Mouse (Mus musculus): ENCODE measurements around the gene Ccdc38.

The Ccdc38 gene

DNA sequence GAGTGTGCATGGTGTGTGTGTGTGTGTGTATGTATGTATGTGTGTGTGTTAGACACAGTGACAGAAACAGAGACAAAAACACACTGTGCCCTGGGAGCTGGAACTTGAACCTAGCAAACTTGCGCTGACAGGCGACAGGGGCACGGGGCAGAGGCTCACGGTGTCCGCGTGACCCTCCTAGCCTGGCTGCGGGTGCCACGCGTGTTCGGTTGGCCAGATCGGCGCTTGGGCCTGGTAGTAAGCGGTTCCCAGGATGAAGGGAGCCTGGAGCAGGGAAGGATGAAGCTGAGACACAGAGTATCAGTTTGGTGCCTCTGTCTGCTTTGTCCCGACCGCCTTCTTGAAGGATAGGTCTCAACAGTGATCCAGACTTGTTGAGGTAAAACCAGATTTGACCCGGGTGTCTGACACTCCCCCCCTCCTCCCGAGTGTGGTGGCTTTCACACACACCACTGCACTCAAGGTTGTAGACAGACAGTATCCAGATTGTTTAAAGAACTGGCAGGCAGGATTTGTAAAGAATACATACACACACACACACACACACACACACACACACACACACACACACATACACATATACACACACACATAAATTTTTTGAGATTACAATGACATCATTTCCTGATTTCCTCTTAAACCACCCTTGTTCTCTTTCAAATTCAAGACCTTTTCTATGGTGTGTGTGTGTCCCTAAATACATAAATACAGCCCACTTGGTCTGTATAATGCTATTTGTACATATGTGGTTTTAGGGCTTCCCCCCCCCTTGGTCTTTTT, at the start of gene Ccdc38:
Gene Ccdc38 (plus strand): TSS at position 202 of the 780 bp plus-strand sequence.
- in situ Hi-C loops (cut with MseI, MboI): no loop called here

DNA sequence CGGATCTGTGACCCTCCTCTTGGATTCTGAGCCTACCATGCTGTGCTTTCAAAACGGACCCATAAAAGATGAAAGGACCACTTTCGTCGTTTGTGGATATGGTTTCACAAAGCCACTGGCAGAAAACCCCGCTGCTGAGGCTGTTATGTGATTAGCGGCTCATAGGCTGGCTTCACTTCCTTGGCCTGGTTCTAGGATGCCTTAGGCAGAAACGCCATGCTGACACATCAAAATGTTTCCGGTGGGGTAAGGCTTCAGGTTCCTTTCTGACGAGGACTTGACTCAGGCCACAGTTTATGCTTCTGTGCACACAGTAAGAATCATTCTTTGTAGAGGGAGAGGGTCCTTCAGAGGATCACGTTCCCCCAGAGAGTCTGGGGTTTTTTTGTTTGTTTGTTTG, 39.6 kb upstream of the Ccdc38 start:
- in situ Hi-C loops (cut with MseI, MboI): no loop called here

DNA sequence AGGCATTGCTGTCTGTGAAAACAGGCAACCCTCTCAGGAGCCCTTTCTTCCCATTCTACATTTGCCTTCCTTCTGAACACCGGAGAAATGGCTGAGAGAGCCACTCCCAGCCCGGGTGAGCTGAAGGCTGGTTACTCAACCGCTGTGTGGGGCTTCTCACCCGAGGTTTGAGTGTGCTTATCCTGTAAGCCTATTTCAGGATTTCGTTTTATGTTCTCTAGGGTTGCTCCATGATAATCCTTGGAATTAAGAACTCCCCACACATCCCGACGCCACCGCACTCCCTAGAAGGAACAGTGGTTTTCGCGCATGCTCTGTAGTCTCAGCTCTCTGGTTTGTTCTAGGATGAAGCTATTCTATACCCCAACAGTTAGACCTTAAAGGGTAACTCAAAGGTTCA, 39.1 kb upstream of the Ccdc38 start:
- in situ Hi-C loops (cut with MseI, MboI): no loop called here

DNA sequence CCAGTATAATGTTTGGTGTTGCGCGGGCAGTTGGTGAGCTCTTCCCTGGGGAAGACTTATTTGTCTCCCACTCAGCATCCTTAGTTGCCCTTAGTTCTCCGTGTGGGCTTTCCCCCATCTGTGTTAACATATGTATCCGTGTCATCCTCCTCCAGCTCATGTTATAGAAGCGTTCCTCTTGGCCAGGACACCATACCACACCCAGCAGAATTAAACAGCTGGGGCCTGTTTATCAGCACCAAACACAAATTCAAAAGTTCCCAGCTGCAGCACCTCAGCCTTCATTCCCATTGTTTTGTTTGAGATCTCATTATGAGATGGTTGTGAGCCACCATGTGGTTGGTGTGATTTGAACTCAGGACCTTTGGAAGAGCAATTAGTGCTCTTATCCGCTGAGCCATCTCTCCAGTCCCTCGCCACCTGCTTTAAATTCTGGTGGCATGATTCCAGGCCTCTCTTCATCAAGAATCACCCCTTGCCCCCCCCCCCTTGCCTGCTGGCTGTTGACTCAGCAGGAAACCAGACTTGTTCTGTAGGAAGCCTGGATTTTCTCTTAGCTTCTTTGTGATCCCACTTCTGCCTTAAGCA, 32.0 kb upstream of the Ccdc38 start:
- in situ Hi-C loops (cut with MseI, MboI): no loop called here

DNA sequence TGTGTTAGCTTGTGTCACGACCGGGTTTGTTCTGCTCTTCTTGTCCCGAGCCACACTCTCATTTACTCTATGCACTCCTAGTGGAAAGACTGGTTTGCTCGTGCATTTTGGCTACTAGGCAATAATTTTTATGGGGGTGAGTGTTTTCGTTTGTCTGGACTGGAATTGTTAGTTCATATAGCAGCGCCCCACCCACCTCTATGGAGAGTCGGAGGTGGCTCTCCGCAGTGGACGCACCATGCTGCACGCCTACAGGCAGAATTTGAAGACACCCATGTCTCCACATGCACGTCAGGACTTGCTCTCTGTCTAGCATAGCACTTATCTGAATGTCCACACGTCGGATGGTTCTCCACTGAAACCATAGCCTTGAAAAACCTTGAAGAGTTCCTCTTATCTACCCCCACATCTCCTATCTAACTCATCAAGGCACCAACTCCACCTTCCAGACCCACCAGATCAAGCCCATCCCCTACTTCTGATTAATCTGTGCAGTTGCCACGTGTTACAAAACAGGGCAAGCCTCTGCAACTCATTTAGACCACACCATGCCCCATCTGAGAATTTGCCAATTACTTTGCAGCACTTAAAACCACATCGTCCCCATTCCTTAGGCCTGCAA, 30.8 kb upstream of the Ccdc38 start:
- in situ Hi-C loops (cut with MseI, MboI): no loop called here

DNA sequence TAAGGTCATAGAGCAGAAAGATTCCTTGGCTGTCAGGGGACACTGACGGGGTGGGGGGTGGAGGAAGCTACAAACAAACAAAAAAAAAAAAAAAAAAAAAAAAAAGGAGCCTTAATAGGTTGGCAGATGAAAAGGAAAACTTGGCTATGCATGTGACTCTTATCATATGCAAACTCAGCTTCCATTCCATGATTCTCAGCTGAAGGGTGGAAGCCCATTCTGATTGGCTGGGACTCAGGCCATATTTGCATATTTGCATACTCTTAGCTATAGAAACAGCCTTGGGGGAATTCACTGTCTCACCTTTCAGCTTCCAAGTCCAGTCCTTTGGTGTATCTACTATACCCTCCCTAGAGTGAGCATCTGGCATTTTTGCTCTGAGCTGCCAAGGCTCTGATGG, 25.0 kb upstream of the Ccdc38 start:
- in situ Hi-C loops (cut with MseI, MboI): no loop called here

DNA sequence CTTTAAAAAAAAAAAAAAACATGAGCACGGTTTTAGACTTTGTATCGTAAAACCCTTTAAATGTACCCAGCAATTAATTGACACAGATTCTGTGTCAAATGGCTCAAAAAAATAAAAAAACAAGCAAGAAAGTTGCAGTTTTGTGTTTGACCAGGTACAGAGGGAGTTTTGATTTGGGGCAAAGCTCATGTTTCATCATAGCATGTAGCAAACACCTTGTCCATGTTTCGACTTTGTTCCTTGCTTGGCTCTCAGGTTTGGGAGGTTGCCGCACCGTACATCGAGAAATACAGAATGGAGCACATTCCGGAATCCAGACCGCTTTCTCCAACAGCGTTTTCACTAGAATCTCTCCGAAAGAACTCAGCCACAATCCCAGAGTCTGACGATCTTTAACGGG, 24.5 kb upstream of the Ccdc38 start:
- in situ Hi-C loops (cut with MseI, MboI): no loop called here

DNA sequence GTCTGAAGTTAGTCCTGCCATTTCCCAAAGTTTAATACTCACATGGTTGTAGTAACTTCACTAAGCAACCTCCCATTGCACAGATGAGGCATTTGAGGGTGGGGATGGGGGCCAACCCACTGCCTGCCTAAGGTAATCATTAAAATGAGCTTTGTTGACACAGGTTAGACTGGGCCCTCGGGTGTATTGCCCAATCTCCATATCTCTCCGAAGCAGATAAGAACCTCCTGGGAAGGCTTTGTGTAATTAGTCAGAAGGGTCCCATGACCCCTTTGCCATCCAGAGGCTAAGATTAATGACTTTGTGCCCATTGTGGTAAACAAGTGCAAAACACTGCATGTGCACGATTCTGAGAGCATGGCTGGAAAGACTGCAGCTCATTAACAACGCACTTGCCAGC, 22.7 kb upstream of the Ccdc38 start:
- in situ Hi-C loops (cut with MseI, MboI): no loop called here

DNA sequence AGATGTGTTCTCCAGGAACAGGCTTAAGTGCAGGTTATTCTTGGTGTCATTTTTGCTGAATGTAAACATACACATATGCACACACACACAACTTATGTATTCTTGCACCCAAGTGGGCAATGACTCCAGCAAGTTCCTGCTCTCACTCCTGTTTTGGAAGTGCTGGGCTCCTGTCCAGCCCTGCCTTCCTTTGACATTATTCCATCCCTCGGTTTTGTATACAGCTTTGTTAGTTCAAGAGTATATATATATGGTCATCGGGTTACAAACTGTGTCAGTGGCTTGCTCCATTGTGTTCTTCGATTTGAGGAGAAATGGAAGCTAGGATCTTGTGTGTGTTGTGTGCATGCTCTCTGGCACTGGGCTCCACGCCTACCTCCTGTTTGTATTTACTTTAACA, 22.2 kb upstream of the Ccdc38 start:
- in situ Hi-C loops (cut with MseI, MboI): no loop called here

DNA sequence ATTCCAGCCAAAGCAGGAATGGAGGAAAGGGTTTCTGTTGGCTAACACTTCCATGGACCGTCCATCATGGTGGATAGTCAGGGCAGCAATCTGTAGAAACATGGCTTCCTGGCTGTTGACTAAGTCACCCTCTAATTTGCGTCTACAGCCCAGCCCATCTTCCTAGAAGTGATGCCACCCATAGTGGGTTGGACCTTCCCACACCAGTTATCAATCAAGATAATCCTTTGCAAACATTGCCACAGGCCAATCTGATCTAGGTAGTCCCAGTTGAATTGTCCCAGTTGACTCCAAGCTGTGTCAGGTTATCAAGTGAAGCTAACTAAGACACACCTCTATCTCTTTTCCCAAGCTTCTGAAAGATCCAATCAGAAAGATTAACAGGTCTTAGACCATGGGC, 21.8 kb upstream of the Ccdc38 start:
- in situ Hi-C loops (cut with MseI, MboI): no loop called here

DNA sequence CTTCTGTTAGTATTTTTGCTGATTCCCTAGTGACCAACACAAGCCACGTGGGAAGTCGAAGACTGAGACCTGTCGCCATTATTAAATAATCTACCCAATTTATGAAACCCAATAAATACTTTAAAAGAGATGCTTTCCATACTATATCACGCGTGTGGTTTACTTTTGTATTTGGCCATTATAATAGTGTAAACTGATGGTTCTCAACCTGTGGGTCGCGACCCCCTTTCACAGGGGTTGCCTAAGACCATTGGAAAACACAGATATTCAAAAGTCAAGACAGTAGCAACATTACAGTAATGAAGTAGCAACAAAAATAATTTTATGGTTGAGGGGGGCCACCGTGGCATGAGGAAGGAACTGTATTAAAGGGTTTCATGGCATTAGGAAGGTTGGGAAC, 21.3 kb upstream of the Ccdc38 start:
- in situ Hi-C loops (cut with MseI, MboI): no loop called here

DNA sequence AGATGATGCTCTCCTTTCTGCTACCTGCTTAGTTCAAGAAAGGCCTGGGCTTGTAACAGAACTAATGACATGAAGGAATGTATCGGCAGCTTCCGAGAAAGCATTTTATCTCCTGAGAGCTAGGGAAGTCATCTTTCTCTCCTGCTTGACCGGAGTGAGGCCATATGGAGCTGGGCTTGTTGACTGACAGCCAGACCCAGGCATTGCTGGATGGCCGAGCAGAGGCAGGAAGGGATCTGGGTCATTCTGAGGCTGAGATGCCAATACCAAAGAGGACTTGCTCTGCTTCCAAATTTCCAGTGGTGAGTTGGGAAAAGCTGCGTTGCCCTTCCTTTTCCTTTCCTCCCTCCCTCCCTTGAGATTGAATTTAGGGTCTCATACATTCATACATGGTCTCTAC, 20.7 kb upstream of the Ccdc38 start:
- in situ Hi-C loops (cut with MseI, MboI): no loop called here

DNA sequence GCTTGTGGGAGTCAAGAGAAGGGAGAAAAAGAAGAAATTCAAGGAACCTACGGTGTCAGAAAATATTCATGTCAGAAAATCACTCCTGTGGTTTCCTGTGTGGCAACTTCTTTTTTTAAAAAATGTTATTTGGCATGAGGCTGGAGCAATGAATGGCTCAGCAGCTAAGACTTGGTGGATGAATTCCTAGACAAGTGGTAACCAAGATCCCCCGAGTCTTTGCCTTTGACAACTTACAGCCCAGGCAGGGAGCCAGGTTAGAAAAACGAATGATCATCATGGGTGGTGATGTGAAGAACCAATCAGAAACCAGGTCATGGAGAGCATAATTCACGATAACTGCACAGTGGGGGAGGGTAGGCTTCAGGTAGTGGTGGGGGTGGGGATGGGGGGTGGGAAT, 19.4 kb upstream of the Ccdc38 start:
- in situ Hi-C loops (cut with MseI, MboI): no loop called here

DNA sequence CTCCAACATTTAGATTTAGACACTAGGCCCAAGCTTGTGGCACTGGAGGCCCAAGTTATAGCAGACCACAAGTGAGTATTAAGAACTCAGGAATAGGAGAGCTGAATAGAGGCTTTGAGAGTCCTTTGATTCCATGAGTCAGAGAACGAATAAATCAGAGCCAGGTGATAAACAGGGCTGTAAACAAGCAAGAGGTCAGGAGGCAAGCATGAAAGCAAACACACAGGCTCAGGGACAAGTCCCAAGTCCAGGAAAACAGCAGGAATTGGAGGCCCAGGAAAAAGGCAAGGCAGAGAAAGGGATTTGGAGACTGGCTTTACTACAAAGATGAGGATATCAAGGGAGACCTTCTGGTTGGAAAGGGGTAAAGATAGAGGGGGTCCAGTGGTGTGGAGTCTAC, 15.1 kb upstream of the Ccdc38 start:
- in situ Hi-C loops (cut with MseI, MboI): no loop called here

DNA sequence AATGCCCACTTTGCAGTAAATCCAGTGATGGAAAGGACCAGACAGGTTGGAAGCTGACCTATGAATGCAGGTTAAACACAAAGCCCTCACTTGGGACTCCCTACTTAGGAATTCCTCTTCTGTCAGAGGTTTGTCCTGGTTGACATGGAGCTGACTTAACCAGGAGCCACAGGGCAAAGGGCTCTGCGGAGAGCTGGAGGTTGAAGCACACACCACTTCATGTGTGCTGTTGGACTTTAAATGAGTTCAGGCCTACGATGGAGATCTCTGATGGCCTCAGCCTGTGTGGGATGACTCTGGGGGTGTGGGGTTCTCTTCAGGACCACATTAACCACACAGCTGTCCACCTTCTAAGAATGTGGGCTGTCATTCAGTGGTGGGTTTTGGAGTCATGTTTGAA, 2.1 kb upstream of the Ccdc38 start:
- in situ Hi-C loops (cut with MseI, MboI): no loop called here

DNA sequence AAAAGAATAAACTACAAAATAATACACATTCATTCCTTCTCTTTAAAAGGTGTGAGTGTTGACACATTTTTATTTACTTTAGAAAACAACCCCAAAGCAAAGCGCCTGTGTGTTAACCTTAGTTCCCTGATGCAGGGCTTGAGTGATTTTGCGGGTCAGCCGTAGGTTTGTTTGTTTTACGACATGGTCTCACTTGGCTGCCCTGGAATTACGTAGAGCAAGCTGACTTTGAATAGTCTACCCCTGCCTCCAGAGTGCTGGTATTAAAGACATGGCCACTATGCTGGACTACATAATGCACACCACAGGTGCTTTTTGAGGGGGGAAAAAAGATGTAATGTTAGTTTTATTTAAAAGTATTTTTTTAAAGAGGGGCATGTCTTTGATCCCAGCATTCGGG, 1.6 kb upstream of the Ccdc38 start:
- in situ Hi-C loops (cut with MseI, MboI): no loop called here

DNA sequence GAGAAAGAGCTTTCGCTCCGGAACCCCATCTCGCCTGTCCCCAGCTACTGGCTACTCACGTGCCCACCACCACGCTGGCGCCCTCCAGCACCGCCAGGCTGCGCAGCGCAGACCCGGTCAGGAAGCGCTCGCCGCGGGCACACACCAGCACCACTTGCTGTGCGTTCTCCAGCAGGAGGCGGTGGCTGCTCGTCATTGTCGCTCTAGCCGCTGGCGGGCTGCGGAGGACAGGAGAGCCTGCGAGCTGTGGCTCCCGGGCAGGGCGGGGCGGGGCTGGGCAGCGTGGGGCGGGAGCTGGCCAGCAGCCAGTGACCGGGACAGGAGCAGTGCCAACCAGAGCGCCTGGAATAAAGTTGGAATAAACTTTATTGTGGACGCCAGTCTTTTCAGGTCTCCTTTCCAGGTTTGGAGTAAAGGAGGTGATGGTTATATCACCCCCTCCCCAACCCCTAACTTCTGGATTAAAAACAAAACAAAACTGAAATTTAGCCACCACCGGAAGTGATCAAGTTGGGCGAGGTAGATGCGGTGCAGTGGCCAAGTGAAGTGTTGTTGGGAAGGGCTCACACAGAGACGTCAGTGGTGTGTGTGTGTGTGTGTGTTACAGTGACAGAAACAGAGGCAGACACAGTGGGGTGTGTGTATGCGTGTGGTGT, 529 bp upstream of the Ccdc38 start, which contains the start of gene Amdhd1:
Gene Amdhd1 (minus strand): TSS at position 259 of the 656 bp plus-strand sequence.
- in situ Hi-C loops (cut with MseI, MboI): no loop called here

DNA sequence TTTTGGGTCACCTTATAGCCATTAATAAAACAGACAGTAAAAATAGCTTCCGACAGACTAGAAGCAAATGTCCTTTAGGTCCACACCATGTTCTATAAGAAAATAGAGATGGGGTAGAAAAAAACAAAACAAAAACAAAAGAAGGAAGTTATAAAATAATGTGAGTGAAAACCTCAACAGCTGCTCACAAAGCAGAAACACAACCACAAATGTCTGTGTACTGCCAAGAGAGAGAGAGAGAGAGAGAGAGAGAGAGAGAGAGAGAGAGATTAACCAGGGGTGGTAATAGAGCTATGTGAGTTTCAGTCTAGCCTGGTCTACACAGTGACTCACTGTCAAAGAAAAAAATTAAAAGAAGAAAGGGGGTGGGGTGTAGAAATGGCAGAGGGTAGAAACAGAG, 1.2 kb downstream of the Ccdc38 start:
- in situ Hi-C loops (cut with MseI, MboI): no loop called here

DNA sequence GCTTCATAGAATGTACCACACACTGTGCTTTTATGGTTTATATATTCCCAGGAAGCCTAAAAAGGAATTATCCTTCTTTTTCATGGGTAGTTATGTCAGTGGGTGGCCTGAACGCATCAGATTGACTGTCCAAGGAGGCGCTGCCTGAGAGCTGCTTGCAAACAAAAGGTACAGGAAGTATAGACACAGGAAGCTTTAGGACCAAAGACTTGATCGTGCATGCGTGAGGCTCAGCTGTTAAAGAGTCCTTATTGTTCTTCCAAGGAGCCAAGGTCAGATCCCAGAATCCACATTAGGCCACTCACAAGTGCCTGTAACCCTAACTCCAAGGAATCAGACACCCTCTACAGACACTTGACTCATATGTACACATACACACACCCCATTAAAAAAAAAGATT, 1.9 kb downstream of the Ccdc38 start:
- in situ Hi-C loops (cut with MseI, MboI): no loop called here

DNA sequence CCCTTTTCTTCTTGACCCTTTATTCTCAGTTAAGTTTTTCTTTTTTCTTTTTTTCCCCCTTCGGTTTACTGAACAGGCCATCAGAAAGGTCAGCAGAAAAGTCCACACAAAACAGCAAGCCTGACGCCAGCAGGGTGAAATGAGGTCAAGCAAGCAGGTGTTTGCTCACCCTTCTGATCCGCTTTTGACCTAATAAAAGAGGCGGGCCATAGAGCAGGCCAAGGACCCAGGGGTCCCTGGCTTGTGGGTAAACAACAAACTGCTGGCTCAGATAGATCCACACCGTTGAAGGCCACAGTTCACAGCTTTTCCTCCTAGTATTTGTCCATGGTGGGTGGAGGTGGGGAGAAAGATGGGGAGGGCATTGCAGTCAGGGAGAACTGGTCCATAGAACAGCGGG, 2.7 kb downstream of the Ccdc38 start:
- in situ Hi-C loops (cut with MseI, MboI): no loop called here

DNA sequence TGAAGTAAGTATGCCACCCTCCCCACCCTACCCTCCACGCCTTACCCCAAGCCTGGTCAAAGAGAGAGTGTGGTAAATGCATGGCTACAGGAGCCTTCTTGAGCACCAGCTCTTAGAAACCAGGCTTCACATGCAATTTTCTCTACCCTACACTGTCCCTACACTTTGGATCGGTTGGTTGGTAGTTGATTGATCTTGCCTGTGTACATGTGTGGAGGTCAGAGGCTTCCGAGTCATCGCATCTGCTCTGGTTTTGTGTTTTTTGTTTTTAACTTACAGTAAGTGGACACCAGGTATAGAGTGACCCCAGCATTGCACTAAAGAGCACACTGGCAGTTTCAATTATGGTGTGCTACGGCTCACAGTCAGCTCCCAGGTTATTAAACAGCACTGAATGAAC, 3.7 kb downstream of the Ccdc38 start:
- in situ Hi-C loops (cut with MseI, MboI): no loop called here

DNA sequence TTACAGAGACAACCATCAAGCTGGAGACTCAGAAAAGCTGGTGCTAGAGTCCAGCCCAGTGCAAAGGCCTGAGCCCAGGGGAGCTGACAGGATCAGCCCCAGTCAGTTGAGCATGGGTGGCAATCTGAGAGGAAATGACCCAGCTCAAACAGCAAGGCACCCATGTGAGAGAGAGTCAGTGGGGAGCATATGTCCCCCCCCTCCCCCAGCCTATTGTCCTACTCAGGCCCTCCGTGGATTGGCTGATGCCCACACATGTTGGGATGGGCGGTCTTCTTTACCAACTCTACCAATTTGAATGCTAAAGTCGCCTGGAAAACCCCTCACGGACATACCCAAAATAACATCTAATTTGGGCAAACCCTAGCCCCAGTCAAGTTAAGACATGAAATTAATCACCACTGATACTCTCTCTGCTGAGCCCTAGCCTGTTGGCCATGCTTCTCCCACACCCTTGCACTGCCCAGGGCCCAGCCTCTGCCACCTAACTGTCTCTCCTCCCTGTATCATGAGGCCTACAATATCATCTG, 7.4 kb downstream of the Ccdc38 start:
- in situ Hi-C loops (cut with MseI, MboI): loop anchor here in 1 of 2 experiments (5.0 kb wide), 1 partner anchor 61 kb away; the partner anchor contains the start of gene Hal

Measured in mouse trophoblast stem cell (cell line).